Mouse (Mus musculus): ENCODE data around the gene Uck2. TPM values are rescaled to one million over a fixed set of nuclear protein-coding genes. Genes with fewer than 3 reads are reported as not detected.

Gene Uck2
- total RNA-seq, 2 experiments from 2014 or later = 16.9 to 29.3 TPM

DNA sequence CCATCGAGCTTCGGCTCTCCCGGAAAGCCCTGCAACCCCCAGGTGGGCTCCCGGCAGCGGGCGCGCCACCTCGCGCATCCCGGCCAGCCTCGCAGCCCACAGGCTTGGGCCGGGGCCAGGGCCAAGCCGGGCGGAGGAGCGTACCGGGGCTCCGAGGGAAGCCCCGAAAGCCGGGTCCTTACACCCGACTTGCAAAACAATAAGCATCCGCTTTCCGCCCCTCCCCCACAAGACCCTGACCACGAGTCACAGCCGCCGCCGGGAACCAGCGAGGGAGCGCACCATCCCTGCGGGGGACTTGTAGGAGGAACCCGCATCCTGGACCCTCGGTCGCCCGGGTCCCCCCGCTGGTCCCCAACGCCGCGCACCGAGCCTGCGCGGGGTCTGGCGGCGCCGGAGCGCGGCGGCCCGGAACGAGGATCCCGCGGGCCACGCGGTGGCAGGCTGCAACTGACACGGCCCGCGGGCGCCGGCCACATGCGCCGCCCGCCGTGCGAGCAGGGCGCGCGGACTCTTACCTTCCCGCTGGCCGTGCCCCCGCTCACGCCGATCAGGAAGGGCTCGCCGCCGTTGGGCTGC, 773 bp downstream of the Uck2 start:
- DNase-seq = peak; percentile 47

DNA sequence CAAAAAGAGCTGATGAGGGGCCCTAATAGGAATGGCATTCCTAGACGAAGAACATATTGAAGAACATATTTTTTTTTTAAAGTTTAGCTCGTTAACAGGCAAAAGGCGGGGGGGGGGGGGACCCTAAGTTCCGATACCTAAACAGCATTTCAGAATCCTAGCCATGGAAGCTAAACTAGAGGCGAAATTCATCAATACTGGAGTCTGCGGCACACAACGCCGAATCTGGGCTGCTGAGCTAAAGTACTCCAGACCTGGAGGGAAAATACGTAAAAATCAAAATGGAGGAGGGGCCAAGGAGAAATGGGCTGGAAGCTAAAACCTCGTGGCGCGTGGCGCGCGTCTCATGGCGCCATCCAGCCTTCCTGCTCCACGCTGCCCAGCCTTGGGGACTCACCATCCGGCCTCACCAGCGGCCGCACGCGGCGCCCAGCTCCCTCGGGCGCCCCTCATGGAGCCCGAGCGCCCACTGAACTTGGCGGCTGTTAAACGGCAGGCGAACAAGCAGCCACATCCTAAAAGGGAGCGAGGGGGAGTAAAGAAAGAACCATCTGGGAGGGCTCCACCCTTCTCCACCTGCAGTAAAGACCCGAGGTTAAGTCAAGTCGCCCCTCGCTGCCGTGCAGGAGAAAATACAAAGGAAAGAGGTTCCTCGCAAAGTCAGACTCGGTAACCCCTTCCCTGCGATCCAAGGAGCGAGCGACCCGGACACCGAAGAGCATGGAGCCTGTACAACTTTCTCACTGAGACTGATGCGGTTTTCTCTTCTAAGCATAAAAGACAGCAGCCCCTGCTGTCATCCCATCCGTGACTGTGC, 1.5 kb downstream of the Uck2 start:
- no peak for DNase-seq

DNA sequence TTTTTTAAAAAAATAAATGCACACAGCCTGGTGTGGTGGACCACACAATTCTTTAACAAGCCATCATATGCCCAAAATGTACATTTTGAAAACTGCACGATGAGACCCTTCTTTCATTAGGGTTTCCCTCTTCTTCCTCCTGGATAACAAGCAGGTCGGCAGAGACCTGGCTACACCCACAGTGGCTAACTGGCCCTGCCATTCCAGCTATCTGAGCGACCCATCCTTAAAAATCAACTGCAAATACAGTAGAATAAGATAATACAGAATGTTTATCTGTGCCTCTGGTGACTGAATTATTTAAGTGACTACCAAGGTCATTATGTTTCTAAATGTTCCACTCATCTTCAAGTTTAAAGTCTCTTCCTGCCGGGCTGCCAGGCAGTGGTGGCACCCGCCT, 2.4 kb downstream of the Uck2 start:
- DNase-seq = no peak

DNA sequence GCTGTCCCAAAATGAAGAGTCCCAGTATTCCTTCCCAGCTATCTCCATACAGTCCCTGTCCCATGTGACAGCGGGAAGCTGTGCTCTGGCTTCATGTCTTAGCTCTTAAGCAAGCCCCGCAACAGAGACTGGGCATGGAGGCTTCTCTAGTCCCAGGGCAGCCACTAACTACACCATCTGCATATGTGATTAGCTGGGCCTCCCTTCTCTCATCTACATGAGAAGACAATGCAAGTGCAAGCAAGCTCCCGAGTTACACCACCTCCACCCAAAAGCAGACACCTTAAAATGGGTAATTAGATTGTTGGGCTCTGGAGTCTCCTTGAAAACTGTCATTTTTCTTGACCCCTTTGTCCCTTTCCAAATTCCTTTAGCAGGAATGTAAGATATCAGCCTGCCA, 3.0 kb downstream of the Uck2 start:
- no peak for DNase-seq

DNA sequence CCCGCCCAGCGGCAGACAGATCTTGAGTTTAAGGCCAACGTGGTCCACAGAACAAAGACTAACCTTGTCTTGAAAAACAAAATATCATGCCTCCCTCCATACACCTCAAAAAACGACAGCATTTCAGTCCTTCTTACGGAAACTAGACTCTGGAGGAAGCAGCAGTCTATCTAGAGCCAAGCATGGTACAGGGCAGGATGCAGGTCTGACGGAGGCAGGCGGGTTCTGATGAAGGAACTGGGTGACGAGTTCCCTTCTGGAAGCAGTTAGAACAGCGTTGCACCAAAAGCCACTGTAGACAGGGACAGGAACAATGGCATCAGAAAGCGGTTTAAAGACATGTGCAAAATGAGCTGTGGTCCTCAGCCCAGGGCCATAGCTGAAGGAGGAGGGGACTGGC, 5.1 kb downstream of the Uck2 start:
- DNase-seq = no peak

DNA sequence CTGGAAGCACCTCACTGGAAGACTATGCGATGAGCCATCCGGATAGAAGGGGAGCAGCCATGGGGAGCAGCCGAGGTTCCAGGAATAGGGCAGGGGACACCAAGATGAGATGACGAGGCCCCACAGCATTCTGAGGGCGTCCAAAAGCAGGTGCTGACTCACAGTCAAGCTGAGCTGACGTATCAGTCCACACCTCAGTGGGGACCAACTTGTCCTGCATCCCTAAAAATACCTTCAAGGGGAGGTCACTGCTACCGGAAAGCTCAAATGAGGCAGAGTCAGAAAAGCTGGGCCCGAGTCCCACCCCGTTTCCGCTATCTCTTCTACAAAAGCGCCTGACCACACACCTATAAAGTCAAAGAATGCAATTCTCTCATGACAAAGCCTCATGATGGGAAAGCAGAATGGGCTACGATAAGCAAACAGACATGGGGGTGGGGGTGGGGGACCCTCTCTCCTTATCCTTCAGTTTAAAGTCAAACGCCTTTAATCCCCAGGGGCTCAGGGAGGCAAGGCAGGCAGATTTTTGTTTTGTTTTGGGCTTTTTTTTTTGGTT, 5.9 kb downstream of the Uck2 start:
- DNase-seq = no peak

DNA sequence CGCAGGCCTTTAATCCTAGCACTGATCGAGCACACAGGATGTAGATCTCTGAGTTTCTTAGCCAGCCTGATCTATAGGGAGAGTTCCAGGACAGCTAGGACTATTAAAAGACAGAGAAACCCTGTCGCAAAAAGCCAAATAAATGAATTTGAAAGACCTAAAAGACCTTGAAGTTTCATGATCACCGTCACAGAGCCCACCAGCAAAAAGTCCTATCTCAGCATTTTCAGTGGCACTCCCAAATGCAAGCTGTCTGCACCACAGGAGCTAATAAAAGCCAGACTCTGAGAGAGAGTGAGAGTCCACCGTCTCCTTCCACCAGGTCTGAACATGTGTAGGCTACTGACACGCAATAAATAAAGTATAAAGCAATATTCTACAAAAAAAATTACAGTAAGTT, 6.7 kb downstream of the Uck2 start:
- no peak for DNase-seq

DNA sequence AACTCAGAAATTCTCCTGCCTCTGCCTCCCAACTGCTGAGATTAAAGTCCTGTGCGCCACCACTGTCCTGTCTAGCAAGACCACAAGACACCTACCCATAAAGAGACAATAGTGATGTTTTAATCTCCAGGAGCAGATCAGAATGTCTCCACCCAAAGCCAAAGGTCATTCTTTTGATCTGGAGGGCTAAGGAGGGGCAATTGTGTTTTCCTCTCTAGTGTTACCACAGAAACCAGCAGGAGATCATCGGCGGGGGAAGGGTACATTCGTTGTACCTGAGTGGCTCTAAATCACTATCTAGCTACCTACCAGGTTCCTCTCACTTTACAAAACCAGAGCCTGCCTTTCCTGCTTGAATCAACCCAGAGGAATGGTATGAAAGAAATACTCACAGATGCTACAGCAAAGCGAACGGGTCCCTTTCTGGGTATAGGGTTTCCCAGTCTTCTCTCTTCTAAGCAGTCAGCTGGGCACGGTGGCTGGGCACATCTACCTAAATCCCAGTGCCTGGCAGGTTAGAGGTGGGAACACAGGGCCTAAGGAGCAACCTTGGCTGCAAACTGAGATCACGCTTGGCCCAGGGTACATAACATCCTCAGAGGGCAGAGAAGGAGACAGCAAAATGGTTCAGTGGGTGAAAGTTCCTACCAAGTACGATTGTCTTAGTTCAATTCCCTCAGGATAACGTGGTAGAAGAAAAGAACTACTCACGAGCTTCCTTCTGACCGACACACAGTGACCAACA, 10.3 kb downstream of the Uck2 start:
- DNase-seq = no peak

DNA sequence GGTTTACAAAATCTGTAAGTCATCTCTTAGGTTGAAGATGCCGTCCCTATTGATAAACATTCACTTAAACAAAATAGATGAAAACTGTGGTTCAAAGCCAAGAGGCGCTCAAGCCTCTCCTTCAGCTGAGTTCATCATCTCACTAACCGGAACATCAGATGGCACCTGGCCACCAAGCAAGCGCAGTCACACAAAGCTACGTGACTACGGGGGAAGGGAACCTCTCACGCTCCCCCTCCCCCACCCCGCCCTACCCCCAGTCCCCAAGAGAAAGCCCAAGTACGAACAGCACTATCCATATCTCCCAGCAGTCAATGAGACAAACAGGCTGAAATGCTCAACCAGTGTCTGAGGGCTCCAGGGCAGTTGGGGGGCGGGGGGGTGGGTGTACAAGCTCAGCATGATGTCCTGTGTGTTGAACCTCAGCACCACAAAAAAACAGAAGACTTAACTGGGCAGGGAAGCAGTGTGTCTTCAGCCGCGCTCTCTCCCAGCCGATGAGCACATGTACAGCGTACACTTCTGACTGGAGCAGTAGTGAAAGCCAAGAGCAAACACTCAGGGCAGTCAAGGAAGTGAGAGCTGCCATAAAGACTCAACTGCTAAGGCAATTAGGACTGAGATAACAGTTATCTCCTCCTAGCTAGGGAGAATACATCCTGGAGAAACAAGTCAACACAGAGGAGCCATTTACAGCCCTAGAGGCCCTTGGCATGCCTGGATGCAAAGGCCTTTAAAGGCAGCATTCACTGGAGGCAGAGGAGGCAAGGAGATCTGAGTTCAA, 11.5 kb downstream of the Uck2 start:
- no peak for DNase-seq

DNA sequence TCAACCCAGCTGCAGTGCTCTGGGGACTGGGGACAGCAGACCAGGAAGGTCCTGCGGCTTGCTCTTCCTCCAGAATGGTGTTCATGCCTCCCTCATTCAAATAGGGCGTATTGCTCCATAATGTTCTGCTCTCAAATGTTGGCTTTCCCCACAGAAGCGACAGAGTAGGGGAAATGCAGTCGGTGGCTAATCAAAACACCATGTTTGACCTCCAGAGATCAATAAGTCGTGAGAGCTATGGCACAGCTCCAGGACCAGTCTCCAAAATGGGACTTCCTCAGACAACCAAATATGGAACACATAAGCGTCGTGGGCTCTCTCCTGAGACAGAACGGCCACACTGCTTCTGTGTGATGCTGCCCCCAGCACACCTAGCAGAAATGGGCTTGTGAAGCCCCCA, 13.3 kb downstream of the Uck2 start:
- DNase-seq = no peak

DNA sequence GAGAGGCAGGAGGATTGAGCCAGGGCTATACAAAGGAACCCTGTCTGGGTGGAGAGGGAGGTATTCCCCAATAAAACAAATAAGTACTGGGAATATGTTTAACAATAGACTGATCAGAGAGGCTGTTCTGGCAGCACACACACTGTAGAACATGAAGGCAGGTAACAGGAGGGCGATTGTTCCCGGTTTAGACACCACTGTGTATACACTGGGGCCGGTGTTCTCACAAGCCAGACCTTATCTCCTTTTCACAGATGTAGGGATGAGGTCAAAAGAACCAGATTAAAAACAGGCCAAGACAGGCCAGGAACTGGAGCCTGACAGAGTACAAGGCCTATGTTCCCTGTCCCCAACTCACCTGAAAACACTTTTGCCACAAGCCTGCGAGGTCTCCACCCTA, 13.8 kb downstream of the Uck2 start:
- no peak for DNase-seq

DNA sequence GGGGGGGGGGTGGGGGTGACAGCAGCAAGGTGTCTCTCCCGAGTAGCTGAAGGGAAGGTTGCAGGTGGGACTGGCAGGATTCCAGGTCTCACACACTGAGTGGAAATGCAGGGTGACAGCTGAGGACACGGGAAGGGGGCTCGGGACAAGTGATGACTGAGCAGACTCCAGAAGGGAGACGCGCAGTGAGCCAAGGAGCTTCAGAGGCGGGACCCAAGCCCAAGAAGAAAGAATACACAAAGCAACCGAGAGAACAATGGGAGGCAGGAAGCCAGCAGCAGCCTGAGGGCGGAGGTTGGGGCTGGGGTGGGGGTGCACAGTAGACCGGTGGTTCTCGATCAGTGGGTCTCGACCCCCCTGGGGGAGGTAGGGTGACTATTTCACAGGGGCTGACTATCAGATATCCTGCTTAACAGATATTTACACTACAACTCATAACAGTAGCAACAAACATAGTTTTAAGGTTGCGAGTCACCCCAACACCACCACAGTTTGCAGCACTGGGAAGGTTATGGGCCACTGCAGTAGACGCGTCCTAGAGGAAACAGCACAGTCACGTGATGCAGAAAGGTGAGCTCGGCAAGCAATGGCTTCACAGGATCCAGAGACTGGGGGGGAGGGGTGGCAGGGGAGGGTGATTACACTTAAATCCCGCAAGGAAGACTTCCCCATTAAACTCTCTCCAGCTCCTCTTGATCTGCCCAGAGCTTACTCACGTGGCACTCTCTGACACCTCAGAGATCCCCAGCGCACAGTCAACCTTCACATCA, 14.6 kb downstream of the Uck2 start:
- peak; percentile 20 for DNase-seq

DNA sequence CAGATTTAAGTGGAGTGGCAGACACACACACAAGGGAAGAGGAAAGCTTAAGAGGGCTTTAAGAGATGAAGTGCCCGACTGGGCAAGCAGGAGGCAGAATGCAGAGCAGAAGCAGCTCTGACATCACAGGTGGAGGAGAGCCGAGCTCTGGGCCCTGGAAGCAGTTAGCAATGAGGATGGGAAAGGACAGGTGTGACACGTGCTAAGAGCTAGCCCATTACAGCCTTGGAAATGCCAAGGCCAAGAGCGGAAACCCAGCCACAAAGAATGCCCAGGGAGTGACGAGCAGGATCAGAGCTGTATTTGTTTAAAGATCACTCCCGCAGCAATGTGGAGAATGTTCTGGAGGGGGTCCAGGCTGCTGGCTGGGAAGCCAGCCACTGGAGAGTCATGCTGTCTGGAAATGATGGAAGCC, 15.3 kb downstream of the Uck2 start:
- DNase-seq = peak; percentile 84

DNA sequence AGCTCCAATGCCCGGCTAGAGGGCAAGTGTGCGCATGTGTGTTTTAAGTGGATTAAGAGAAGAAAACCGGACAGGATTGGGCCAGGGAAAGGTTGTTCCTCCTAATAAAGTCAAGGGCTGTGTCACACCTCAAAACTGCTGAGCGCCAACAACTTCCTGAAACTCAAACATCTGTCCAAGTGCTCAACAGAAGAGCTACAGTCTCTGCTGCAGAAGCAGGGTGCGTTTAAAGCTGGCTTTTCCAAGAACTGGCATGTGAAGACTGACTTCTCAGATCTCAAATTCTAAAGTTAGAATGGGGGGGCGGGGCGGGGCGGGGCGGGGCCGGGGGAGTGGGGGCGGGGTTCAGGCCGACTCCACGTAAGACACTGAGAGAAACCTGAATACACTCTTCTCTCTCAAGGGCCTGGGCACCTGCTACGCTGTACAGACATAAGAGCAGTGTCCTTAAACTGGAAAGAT, 15.7 kb downstream of the Uck2 start:
- no peak for DNase-seq

DNA sequence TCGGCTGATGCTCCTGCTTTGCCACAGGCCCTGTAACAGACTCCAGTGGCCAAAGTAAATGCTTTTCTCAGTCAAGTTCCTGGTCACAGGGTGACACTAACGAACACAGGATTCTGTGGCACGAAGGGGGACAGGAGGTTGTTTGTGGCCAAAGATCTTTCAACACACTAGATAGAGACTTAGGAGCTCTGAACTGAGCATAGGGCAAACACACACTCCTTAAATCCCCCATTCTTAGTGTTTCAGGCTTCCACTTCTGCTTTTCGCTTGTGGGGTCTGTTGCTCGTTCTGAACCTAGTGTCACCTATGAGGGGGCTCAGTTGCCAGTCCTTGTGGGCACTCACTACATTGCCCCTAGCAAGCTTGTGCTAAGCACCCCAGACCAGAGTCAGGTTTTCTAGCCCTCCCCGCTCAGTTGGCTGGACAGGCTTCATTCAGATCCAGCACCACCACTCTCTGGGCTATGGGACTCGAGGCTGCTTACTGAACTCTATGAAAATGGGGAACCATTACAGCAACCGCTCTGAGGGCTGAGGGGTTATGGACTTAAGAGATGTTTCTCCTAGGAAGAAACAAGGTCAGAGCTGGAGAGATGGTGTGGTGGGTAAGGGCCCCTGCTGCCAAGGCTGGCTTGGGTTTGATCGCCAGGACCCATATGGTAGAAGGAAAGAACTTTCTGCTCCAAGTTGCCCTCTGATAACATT, 16.6 kb downstream of the Uck2 start:
- no peak for DNase-seq

DNA sequence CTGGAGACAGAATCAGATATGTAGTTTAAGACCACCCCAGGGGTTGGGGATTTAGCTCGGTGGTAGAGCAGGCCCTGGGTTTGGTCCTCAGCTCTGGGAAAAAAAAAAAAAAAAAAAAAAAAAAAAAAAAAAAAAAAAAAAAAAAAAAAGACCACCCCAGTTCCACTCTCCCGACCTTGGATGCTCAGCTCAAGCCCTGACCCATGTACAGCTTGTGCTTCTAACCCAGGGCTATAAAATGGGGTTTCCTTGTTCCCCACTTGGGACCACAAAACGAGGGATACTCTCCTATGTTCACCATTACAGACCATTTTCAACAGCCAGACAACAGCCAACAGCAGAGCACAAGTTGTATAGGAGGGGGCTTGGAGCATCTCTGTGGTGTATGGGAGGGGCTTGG, 18.4 kb downstream of the Uck2 start:
- no peak for DNase-seq

DNA sequence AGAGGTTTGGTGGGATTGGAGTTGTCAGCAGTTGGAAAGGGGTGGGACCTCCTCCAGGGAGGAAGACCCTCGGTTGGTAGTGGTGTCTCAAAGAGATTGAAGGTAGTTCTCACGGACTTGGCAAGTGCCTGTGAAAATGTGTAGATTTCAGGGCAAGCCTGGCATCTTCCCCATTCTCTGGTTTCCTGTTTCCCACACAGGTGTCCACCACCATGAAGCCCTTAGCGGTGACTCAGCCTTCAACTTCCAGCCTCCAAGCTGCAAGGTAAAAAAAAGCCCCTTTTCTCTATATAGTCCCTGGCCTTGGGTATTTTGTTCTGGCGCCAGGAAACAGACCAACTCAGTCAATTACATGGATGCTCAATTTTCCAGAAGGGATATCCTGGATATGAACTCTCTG, 19.8 kb downstream of the Uck2 start:
- DNase-seq = no peak

DNA sequence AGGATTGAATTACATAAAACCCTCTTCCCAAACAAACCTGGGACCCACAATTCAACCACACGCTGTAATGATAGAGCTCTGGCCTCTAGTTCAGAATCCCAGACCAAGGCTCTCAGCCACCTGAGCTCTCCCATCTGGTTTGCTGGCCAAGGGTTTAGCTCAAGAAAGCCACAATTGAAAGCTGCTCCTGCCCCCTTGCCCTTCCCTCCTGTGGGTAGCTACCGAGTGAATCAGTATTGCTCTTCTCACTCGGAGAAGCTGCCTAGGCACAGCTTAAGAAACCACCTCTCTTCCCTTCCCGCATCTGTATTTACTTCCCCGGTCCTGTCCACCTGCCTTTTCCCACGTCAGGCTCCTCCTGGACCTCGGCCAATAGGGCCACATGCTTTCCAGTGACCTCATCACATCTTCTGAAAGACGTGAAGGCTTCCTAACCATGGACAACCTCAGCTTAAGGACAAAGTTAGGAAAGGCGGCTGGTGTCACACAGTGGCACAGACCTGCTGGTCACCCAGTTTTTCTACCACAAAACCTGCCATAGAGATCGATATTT, 22.6 kb downstream of the Uck2 start:
- no peak for DNase-seq

DNA sequence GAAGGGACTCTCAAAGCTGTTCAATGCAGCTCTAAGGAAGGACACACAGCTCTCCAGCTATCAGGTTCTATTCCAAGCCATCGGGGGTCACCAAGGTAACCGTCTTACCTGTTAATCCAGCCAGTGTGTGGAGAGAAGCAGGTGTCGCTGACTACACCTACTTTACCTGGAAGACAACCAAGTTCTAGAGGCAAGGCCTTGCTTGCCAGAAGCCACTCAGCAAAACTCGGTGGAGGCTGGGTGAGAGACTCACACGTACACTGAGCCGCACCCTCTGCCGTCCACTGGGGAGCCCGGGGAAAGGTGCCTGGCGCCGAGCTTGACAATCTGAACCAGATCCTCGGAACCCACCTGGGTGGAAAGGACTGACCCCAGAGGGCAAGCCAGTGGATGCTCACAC, 23.4 kb downstream of the Uck2 start:
- no peak for DNase-seq

DNA sequence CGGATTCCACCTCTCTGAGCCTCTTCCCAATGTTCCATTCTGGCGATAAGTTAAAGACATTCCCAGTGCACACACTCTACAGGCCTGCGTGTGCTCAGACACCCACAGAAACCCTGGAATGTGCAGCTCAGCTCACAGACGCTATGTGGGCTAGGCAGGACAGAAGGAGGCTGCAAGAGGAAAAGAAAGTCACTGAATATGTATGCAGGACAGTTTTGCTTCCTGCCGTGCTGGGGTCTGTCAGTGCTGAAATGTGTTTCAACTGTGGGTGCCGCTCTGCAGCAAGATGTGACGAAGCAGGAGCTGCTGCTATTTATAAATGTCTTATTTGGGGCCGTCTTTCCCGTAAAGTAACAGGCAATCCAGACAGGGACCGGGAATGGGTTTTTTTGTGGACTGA, 25.4 kb downstream of the Uck2 start:
- DNase-seq = no peak

Data from gastrocnemius, postnatal 25 days (tissue).